16 mouse cellular contexts compared by ENCODE assay signal in the genomic region with DNA sequence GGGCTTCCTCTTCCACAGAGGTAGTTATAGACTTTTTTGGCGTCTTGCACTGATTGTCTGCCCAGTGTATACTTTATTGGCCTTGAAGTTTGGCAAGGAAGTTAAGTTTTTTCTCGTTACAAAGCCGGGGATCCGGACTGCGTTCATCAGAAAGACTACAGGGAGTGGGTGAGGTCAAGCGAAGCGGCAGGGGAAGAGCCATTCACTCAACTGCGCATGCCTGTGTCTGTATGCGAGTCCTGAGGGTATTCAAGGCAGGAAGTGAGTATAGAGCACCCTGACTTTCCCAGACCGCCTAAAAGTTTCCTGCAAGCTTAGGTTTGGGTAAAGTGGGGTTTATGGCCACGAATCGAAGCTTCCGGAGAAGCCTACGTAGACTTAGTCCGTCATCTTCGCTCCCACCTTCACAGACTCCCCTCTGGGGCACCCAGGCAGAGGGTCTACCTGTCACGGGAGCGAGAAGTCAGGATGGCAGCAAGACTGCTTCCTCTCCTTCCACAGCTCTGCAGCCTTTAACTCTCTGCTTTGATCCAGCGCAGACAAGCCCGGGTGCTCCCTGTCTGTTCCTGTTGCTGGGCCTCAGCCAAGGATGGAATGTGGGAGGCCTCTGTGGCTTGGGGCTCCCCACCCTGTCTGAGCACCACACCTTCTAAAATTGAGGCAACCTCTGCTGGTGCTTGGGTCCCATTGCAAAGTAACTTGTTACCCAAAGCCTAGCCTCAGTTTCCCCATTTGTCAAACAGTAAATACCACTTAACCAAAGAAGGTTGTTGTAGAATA. TPM values are rescaled to one million over a fixed set of nuclear protein-coding genes. Genes with fewer than 3 reads are reported as not detected.
DNase-seq lines count a peak whose midpoint lies in the region; ATAC-seq and TF ChIP-seq lines count a peak whose summit lies in the region.
"Had no signal": no experiment of that assay in that cellular context is flagged by ENCODE, and none has a peak within 500 bp of the region (broad histone marks: within the 10 kb centered on the region; RNA-seq: fewer than 3 reads in every experiment).

No protein-coding gene starts in this region.

- H3K9me3 ChIP-seq in intestine, embryonic 14.5 days (ENCODE audit: control insufficient read depth, low read length): no peaks in the 10 kb centered on the region
- no peaks in the 10 kb centered on the region for H3K9me3 ChIP-seq in intestine, embryonic 16.5 days (ENCODE audit: control insufficient read depth, low read length)
- no peaks in the 10 kb centered on the region for H3K9me3 ChIP-seq in E14TG2a.4 (ENCODE audit: low read length)
- H3K9me3 ChIP-seq: forebrain, embryonic 13.5 days; liver, embryonic 15.5 days; midbrain, embryonic 10.5 days; neural tube, embryonic 15.5 days had no signal

- peaks cover 5% of the 10 kb centered on the region; the same call in 1 of the 2 replicates for H3K4me1 ChIP-seq in intestine, embryonic 14.5 days (replicated peaks; ENCODE audit: control insufficient read depth, insufficient read depth, low read length)
- peaks cover 6% of the 10 kb centered on the region; the same call in 1 of the 2 replicates for H3K4me1 ChIP-seq in intestine, embryonic 16.5 days (ENCODE audit: control insufficient read depth, insufficient read depth, low read length)
- H3K4me1 ChIP-seq in E14TG2a.4 (replicated peaks; ENCODE audit: low read depth, low read length): peaks cover 50% of the 10 kb centered on the region
- H3K4me1 ChIP-seq in kidney, adult 2 months (ENCODE audit: control insufficient read depth, insufficient read depth, low read length): no peaks in the 10 kb centered on the region
- H3K4me1 ChIP-seq: forebrain, embryonic 13.5 days; liver, embryonic 15.5 days; midbrain, embryonic 10.5 days; neural tube, embryonic 15.5 days had no signal

- H3K36me3 ChIP-seq in intestine, embryonic 14.5 days (ENCODE audit: control insufficient read depth, insufficient read depth, low read length): no peaks in the 10 kb centered on the region
- no peaks in the 10 kb centered on the region for H3K36me3 ChIP-seq in intestine, embryonic 16.5 days (ENCODE audit: control insufficient read depth, insufficient read depth, low read length)
- H3K36me3 ChIP-seq in E14TG2a.4 (ENCODE audit: insufficient read depth, low read length): no peaks in the 10 kb centered on the region
- no peaks in the 10 kb centered on the region for H3K36me3 ChIP-seq in kidney, adult 2 months (ENCODE audit: control insufficient read depth, insufficient read depth, low read length)
- H3K36me3 ChIP-seq: liver, embryonic 15.5 days; midbrain, embryonic 10.5 days; neural tube, embryonic 15.5 days had no signal

- 0 out of 2 replicates have a peak overlapping the region, but pooled peaks have one; percentile 27 for H3K27ac ChIP-seq in intestine, embryonic 14.5 days (ENCODE audit: low read depth)
- H3K27ac ChIP-seq in intestine, embryonic 16.5 days (ENCODE audit: low read length): no peak overlapping the region
- H3K27ac ChIP-seq in kidney, adult 2 months (ENCODE audit: insufficient read depth, low read depth, low read length): no peak overlapping the region
- H3K27ac ChIP-seq: forebrain, embryonic 13.5 days; liver, embryonic 15.5 days; midbrain, embryonic 10.5 days; neural tube, embryonic 15.5 days had no signal

- no peak for TF ChIP-seq CTCF in E14TG2a.4 (conservative IDR thresholded peaks at IDR 0.05; ENCODE audit: low read length)
- TF ChIP-seq CTCF in kidney, adult 2 months (conservative IDR thresholded peaks at IDR 0.05; ENCODE audit: insufficient read depth, insufficient read length, low read depth, low read length): no peak

- no peaks in the 10 kb centered on the region for H3K27me3 ChIP-seq in intestine, embryonic 14.5 days (replicated peaks; ENCODE audit: control insufficient read depth, insufficient read depth, low read length)
- no peaks in the 10 kb centered on the region for H3K27me3 ChIP-seq in intestine, embryonic 16.5 days (replicated peaks; ENCODE audit: control insufficient read depth, insufficient read depth, low read length)
- H3K27me3 ChIP-seq in E14TG2a.4 (ENCODE audit: insufficient read depth, low read length): no peaks in the 10 kb centered on the region
- no peaks in the 10 kb centered on the region for H3K27me3 ChIP-seq in kidney, adult 2 months (replicated peaks; ENCODE audit: control insufficient read depth, insufficient read depth, low read length)
- H3K27me3 ChIP-seq: forebrain, embryonic 13.5 days; liver, embryonic 15.5 days; neural tube, embryonic 15.5 days had no signal

- H3K9ac ChIP-seq in intestine, embryonic 14.5 days (ENCODE audit: low read length): no peak overlapping the region
- no peak overlapping the region for H3K9ac ChIP-seq in intestine, embryonic 16.5 days (ENCODE audit: low read depth, low read length)
- H3K9ac ChIP-seq: forebrain, embryonic 13.5 days; liver, embryonic 15.5 days; neural tube, embryonic 15.5 days had no signal

- peak overlapping the region; percentile 14; the same call in 1 of the 2 replicates for H3K4me2 ChIP-seq in intestine, embryonic 14.5 days (ENCODE audit: low read length)
- no peak overlapping the region for H3K4me2 ChIP-seq in intestine, embryonic 16.5 days (ENCODE audit: low read depth, low read length)
- H3K4me2 ChIP-seq: forebrain, embryonic 13.5 days; liver, embryonic 15.5 days; neural tube, embryonic 15.5 days had no signal

- TF ChIP-seq POLR2A in kidney, adult 2 months (IDR thresholded peaks at IDR 0.05; ENCODE audit: low read depth, low read length): no peak

- H3K4me3 ChIP-seq in intestine, embryonic 14.5 days (ENCODE audit: low read depth, low read length): no peak overlapping the region
- no peak overlapping the region for H3K4me3 ChIP-seq in intestine, embryonic 16.5 days (ENCODE audit: low read length)
- H3K4me3 ChIP-seq in E14TG2a.4 (replicated peaks; ENCODE audit: low read length): peak overlapping the region; percentile 71
- H3K4me3 ChIP-seq in kidney, adult 2 months (ENCODE audit: insufficient read depth, low read depth, low read length): no peak overlapping the region
- H3K4me3 ChIP-seq: forebrain, embryonic 13.5 days; liver, embryonic 15.5 days; midbrain, embryonic 10.5 days; neural tube, embryonic 15.5 days had no signal

- ATAC-seq in intestine, embryonic 14.5 days (replicated peaks; ENCODE audit: low FRiP score, low TSS enrichment, low read depth): no peak
- ATAC-seq in intestine, embryonic 16.5 days: no peak
- ATAC-seq: forebrain, embryonic 13.5 days; inflammation-experienced regulatory T-cells, adult 6 months had no signal

- DNase-seq in gastrocnemius, adult 18-20 months (ENCODE audit: low spot score): peak; percentile 32
- no peak for DNase-seq in gastrocnemius, postnatal 10 days
- DNase-seq in intestine, embryonic 14.5 days (ENCODE audit: low spot score): no peak
- DNase-seq in gastrocnemius, postnatal 25 days: peak; percentile 21
- no peak for DNase-seq in kidney, adult 2 months
- DNase-seq in ovary, postnatal 36 days (ENCODE audit: low spot score): no peak
- DNase-seq: adrenal gland, postnatal 36 days; cerebellum, postnatal 36 days; kidney, postnatal 14 days had no signal

- WGBS in intestine, embryonic 14.5 days: 63% methylated on average over 20 of the region's 20 CpGs
- WGBS in intestine, embryonic 16.5 days: 63% methylated on average over 20 of the region's 20 CpGs
- WGBS in kidney, adult 2 months: 56% methylated on average over 20 of the region's 20 CpGs

RNA-seq across cellular contexts. Expression of a gene that starts 11.7 kb away (rescaled TPM):
- total RNA-seq in gastrocnemius, adult 18-20 months (2021): 1 to 10 TPM in 1 of 2 experiments, under 1 TPM in 1; 0.78 to 1.1 TPM
- total RNA-seq in gastrocnemius, postnatal 10 days (2021): 1 to 10 TPM; 3.4 to 5.4 TPM
- polyA plus RNA-seq in intestine, embryonic 14.5 days (2014; fragmentation: Nextera tagmentation; extraction: Ambion mirVana): 11.4 and 11.6 TPM in 2 replicates
- polyA plus RNA-seq in intestine, embryonic 16.5 days (2015; fragmentation: Nextera tagmentation; extraction: Ambion mirVana): 4.4 and 5.4 TPM in 2 replicates
- total RNA-seq in gastrocnemius, postnatal 25 days (2021): 1 to 10 TPM; 1.4 to 1.5 TPM
- polyA plus RNA-seq in kidney, adult 2 months (2012; rRNA removed): 0.44 and 0.52 TPM in 2 replicates
- polyA plus RNA-seq: inflammation-experienced regulatory T-cells, adult 6 months had no signal

Comparison
In these comparisons a context has a peak if more than half of its experiments do, and no peak if none do; other contexts are left out.
1. DNase-seq: peak in gastrocnemius, adult 18-20 months (single experiment) and gastrocnemius, postnatal 25 days (single experiment); none in gastrocnemius, postnatal 10 days (single experiment), intestine, embryonic 14.5 days (single experiment), kidney, adult 2 months (single experiment) and ovary, postnatal 36 days (single experiment).